Mouse (Mus musculus) embryonic fibroblast, embryonic 13.5 days (primary cell): Measurements from ENCODE around the gene Fbxo48.

Experiments used
- CTCF ChIP-seq: IDR thresholded peaks from 2 replicates; pipeline ENCODE4 v1.5.1; 2011; ENCODE audit warnings: mild to moderate bottlenecking, control low read depth, low read length, moderate library complexity, borderline replicate concordance; ENCODE audit not compliant: insufficient read depth
- POLR2A ChIP-seq: IDR thresholded peaks from 2 replicates; pipeline ENCODE4 v1.6.1; 2011; ENCODE audit warnings: low read depth, mild to moderate bottlenecking, control low read depth, low read length, moderate library complexity

- TF ChIP-seq CTCF (no peak), POLR2A (no peak)
These were observed 20.9 kb downstream of the Fbxo48 start for GRCm38 (mm10) chr11:16972027-16972426.
